Mouse (Mus musculus): ENCODE data around the gene Vsig10l. TPM values are rescaled to one million over a fixed set of nuclear protein-coding genes. Genes with fewer than 3 reads are reported as not detected.

The Vsig10l gene
- polyA plus RNA-seq (2014; fragmentation: Illumina TruSeq; extraction: RNeasy Lipid Tissue Mini Kit (QIAGEN cat#74804); ENCODE audit: low replicate concordance): 0.33 TPM

GRCm38 (mm10) chr7:43462851-43463250 lies at the start of gene Vsig10l:
Vsig10l (plus strand) TSS chr7:43463151.

GRCm38 (mm10) chr7:43427406-43427805 lies 35.5 kb upstream of the Vsig10l start, which contains the start of gene Lim2:
Lim2 (plus strand) TSS chr7:43427670.

GRCm38 (mm10) chr7:43436341-43437255 lies 26.4 kb upstream of the Vsig10l start, which contains the start of gene Nkg7:
Nkg7 (plus strand) TSS chr7:43437073.

GRCm38 (mm10) chr7:43440482-43440881 lies 22.5 kb upstream of the Vsig10l start, which contains the start of gene Cldnd2:
Cldnd2 (plus strand) TSS chr7:43440782.

GRCm38 (mm10) chr7:43443917-43444293 lies 19.0 kb upstream of the Vsig10l start, which contains the start of the genes Etfb and Gm45233:
Etfb (plus strand) TSS chr7:43444083.
Gm45233 (plus strand) TSS chr7:43444128.

GRCm38 (mm10) chr7:43489631-43490125 lies 26.7 kb downstream of the Vsig10l start, which contains the start of gene Iglon5:
Iglon5 (minus strand) TSS chr7:43490075.

Other genes starting within 250 kb of the Vsig10l start
- 35.3 TPM for gene Zfp715, start 149.9 kb upstream of the Vsig10l start, polyA plus RNA-seq (2014; fragmentation: Illumina TruSeq; extraction: RNeasy Lipid Tissue Mini Kit (QIAGEN cat#74804); ENCODE audit: low replicate concordance)
- 9.1 TPM for gene Siglecf, start 111.8 kb upstream of the Vsig10l start, polyA plus RNA-seq (2014; fragmentation: Illumina TruSeq; extraction: RNeasy Lipid Tissue Mini Kit (QIAGEN cat#74804); ENCODE audit: low replicate concordance)
- gene Siglecg, start 54.9 kb upstream of the Vsig10l start, polyA plus RNA-seq (2014; fragmentation: Illumina TruSeq; extraction: RNeasy Lipid Tissue Mini Kit (QIAGEN cat#74804); ENCODE audit: low replicate concordance): 0.56 TPM
- gene Lim2, start 35.5 kb upstream of the Vsig10l start, polyA plus RNA-seq (2014; fragmentation: Illumina TruSeq; extraction: RNeasy Lipid Tissue Mini Kit (QIAGEN cat#74804); ENCODE audit: low replicate concordance): not detected
- not detected for gene Nkg7, start 26.1 kb upstream of the Vsig10l start, polyA plus RNA-seq (2014; fragmentation: Illumina TruSeq; extraction: RNeasy Lipid Tissue Mini Kit (QIAGEN cat#74804); ENCODE audit: low replicate concordance)
- not detected for gene Cldnd2, start 22.4 kb upstream of the Vsig10l start, polyA plus RNA-seq (2014; fragmentation: Illumina TruSeq; extraction: RNeasy Lipid Tissue Mini Kit (QIAGEN cat#74804); ENCODE audit: low replicate concordance)
- gene Etfb, start 19.1 kb upstream of the Vsig10l start, polyA plus RNA-seq (2014; fragmentation: Illumina TruSeq; extraction: RNeasy Lipid Tissue Mini Kit (QIAGEN cat#74804); ENCODE audit: low replicate concordance): not detected
- gene Gm45233, start 19.0 kb upstream of the Vsig10l start, polyA plus RNA-seq (2014; fragmentation: Illumina TruSeq; extraction: RNeasy Lipid Tissue Mini Kit (QIAGEN cat#74804); ENCODE audit: low replicate concordance): not detected
- gene Iglon5, start 26.9 kb downstream of the Vsig10l start, polyA plus RNA-seq (2014; fragmentation: Illumina TruSeq; extraction: RNeasy Lipid Tissue Mini Kit (QIAGEN cat#74804); ENCODE audit: low replicate concordance): not detected
- not detected for gene 4931406B18Rik, start 42.8 kb downstream of the Vsig10l start, polyA plus RNA-seq (2014; fragmentation: Illumina TruSeq; extraction: RNeasy Lipid Tissue Mini Kit (QIAGEN cat#74804); ENCODE audit: low replicate concordance)
- 12.9 TPM for gene Cd33, start 81.3 kb downstream of the Vsig10l start, polyA plus RNA-seq (2014; fragmentation: Illumina TruSeq; extraction: RNeasy Lipid Tissue Mini Kit (QIAGEN cat#74804); ENCODE audit: low replicate concordance)
- gene Zfp658, start 99.1 kb downstream of the Vsig10l start, polyA plus RNA-seq (2014; fragmentation: Illumina TruSeq; extraction: RNeasy Lipid Tissue Mini Kit (QIAGEN cat#74804); ENCODE audit: low replicate concordance): 0.82 TPM
- 15.8 TPM for gene Zfp719, start 116.5 kb downstream of the Vsig10l start, polyA plus RNA-seq (2014; fragmentation: Illumina TruSeq; extraction: RNeasy Lipid Tissue Mini Kit (QIAGEN cat#74804); ENCODE audit: low replicate concordance)
- gene Zfp819, start 144.0 kb downstream of the Vsig10l start, polyA plus RNA-seq (2014; fragmentation: Illumina TruSeq; extraction: RNeasy Lipid Tissue Mini Kit (QIAGEN cat#74804); ENCODE audit: low replicate concordance): not detected
- 22.1 TPM for gene Ceacam18, start 171.6 kb downstream of the Vsig10l start, polyA plus RNA-seq (2014; fragmentation: Illumina TruSeq; extraction: RNeasy Lipid Tissue Mini Kit (QIAGEN cat#74804); ENCODE audit: low replicate concordance)
- 0.82 TPM for gene Siglece, start 197.0 kb downstream of the Vsig10l start, polyA plus RNA-seq (2014; fragmentation: Illumina TruSeq; extraction: RNeasy Lipid Tissue Mini Kit (QIAGEN cat#74804); ENCODE audit: low replicate concordance)
- gene Ctu1, start 208.9 kb downstream of the Vsig10l start, polyA plus RNA-seq (2014; fragmentation: Illumina TruSeq; extraction: RNeasy Lipid Tissue Mini Kit (QIAGEN cat#74804); ENCODE audit: low replicate concordance): 0.85 TPM
- not detected for gene Klk14, start 227.3 kb downstream of the Vsig10l start, polyA plus RNA-seq (2014; fragmentation: Illumina TruSeq; extraction: RNeasy Lipid Tissue Mini Kit (QIAGEN cat#74804); ENCODE audit: low replicate concordance)
- not detected for gene Klk13, start 249.4 kb downstream of the Vsig10l start, polyA plus RNA-seq (2014; fragmentation: Illumina TruSeq; extraction: RNeasy Lipid Tissue Mini Kit (QIAGEN cat#74804); ENCODE audit: low replicate concordance)